Mouse (Mus musculus): ENCODE measurements around the gene Crb2.

DNA sequence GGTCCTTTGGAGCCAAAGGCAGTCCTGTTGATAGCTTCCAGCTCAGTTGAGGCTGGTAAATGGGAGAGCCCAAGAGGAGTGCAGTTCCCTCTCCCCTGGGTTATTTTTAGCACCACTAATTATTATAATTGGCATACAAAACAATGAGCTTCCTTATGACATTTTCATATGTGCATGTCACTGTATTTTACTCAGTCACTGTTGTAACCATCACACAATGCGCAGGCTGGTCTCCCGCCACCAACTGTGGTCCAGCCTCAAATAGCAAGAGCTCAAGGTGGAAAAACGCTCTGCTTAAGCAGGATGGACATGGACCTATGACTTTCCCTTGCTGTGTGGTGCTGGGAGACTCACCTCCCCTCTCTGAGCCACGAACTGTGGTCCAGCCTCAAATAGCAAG is 18.3 kb upstream of the Crb2 start:
- TF ChIP-seq CTCF (IDR thresholded peaks at IDR 0.05; ENCODE audit: low read depth, low read length), result no peak
- TF ChIP-seq EP300 (IDR thresholded peaks at IDR 0.05; ENCODE audit: insufficient read depth, low read depth, low read length), result no peak
